Mouse (Mus musculus): ENCODE measurements around the gene Abhd16b.
A peak's percentile ranks its signal among the peaks of the same experiment; 100 is the strongest.

Gene Abhd16b

DNA sequence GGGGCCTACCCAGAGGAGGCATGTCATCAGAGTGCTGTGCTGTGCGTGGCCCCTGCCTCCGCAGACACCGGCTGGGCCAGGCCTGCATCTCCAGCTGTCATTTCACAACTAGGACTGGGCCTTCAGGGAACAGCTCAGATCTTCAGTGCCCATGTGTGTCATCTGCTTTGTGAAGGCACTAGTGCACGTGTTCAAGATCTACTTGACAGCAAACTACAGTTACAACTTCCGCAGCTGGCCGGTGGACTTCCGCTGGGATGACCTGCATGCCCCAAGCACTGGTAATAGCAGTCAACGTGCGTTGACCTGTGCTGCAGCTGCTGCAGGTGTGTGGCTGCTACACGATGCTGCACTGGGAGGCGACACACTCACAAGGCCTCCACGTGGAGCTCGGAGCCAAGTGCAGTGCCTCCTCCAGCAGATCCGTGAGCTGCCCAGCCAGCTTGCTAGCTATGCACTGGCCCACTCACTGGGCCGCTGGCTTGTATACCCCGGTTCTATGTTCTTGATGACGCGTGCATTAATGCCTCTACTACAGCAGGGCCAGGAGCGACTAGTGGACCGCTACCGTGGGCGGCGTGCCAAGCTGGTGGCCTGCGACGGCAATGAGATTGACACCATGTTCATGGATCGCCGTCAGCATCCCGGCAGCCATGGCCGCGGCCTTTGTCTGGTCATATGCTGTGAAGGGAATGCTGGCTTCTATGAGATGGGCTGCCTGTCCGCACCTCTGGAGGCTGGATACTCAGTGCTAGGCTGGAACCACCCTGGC, at the start of gene Abhd16b:
TSS of gene Abhd16b (plus strand) at position 51 of the 772 bp plus-strand sequence.
- DNase-seq, result no peak

DNA sequence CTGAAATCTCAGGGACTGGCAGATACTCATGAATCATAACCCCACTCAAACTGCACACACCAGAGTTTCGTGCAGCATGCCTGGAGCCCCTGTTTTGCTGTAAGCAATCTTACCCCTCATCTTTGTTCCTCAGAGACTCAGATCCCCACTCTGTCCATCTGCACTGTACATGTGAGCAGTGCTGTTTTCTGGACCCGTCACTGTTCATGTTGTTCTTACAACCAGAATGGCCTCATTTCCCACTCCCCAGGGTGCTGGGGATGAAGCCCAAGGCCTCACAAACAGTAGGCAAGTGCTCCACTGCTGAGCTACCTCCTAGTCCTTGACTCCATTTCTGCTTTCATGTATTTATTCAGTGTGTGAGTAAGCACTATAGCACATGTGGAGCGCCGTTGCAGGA, 40.8 kb upstream of the Abhd16b start:
- no peak for DNase-seq

DNA sequence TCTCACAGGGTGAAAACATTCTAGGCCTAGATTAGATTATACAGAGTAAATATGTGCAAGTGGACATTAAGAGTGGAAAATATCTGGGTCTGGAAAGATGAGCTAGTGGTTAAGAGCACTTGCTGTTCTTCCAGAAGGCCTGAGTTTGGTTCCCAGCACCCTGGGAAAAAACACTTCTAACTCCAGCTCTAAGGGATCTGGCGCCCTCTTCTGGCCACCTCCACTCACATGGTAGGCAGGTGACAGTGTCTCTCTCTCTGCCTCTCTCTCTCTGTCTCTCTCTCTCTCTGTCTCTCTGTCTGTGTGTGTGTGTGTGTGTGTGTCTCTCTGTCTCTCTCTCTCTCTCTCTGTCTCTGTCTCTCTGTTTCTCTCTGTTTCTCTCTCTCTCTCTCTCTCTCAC, 39.7 kb upstream of the Abhd16b start:
- DNase-seq, result no peak

DNA sequence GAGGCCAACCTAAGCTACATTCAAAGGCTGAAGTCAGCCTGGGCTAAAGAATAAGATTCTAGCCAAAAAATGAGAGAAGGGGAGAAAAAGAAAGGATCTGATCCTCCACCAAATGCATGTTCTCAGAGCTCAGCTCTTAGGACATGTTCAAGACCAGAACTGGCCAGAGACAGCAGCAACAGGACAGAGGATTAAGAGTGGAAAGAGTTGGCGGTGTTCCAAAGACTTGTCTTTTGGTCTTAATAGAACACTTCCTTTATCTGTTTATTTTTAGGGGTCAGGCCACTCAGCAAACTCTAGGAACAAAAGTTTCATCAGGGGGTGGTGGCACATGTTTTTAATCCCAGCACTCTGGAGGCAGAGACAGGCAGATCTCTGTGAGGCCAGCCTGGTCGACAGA, 37.1 kb upstream of the Abhd16b start:
- DNase-seq, result peak; percentile 69

DNA sequence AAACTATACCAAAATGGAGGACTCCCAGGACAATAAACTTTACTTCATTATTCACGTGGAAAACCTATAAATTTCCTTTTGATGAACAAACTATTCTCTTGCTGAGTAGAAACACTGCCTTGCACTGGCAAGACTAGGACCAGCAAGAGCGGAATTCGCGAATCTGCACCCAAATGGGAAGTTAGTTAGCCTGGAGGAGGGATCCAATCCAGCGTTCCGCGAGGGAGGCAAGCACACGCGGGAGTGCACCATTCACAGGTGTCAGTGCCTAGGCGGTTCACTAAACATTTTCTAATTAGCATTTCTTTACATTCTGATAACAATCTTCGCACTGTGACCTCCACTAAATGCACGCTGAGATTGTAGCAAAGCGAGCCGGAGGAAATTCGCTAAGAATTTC, 35.2 kb upstream of the Abhd16b start:
- peak; percentile 24 for DNase-seq

DNA sequence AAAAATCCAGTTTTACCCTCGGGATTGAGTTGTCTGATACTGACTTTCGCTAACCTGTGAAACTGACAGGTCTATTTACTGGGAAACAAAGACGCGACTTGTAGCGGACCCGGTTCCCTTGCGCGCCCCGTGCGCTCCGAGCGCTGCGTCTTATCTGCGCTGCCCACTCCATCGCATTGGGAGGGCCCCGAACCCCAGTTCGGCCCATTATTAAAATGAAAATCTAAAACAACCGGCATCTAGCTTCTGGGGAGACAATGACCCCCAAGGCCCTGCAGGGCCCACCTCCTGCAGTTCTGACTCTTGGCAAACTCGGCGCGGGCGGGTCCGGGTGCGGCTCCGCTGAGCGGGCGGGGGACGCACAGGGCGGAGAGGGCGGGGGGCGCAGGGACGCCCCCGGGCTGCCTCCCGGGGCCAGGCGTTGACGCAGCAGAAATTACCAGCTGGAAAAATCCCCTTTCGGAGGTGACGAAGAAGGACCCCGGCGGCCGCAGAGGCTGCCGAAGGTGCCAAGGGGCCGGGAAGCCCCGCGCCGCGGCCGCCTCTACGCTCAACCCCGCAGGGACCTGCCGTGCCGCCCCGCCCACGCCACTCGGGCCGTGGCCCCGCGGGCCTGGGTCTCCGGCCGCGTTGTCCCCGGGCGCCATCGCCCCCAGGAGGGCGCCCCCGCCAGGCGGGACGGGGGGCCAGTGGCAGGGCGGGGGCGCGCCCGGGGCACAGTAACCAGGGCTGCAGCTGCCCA, 34.4 kb upstream of the Abhd16b start:
- peak; percentile 44 for DNase-seq

DNA sequence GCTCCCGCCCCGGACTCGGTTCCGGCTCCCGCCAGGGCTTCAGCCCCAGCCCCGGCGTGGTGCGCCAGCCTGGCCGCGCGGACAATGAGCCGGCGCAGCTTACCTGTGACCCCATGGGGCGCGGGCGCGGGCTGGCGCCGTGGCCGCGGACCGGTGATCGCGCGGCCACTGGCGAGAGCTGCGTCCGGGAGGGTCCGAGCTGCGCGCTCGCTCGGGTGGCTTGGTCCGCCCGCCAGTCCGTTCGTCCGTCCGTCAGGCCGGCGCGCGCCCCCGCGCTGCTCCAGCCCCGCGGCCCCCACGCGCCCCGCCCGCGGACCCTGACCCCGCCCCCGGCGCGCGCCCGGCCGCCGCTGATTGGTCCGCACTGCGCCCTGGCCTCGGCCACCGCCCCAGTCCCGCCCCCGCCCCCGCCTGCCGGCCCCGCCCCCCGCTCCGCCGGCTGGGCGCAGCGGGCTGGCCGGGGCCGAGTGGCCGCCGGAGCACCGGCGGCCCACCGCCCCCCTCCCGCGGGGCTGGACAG, 33.8 kb upstream of the Abhd16b start, which contains the start of gene Zbtb46:
TSS of gene Zbtb46 (minus strand) at position 274 of the 520 bp plus-strand sequence.
- DNase-seq, result peak; percentile 87

DNA sequence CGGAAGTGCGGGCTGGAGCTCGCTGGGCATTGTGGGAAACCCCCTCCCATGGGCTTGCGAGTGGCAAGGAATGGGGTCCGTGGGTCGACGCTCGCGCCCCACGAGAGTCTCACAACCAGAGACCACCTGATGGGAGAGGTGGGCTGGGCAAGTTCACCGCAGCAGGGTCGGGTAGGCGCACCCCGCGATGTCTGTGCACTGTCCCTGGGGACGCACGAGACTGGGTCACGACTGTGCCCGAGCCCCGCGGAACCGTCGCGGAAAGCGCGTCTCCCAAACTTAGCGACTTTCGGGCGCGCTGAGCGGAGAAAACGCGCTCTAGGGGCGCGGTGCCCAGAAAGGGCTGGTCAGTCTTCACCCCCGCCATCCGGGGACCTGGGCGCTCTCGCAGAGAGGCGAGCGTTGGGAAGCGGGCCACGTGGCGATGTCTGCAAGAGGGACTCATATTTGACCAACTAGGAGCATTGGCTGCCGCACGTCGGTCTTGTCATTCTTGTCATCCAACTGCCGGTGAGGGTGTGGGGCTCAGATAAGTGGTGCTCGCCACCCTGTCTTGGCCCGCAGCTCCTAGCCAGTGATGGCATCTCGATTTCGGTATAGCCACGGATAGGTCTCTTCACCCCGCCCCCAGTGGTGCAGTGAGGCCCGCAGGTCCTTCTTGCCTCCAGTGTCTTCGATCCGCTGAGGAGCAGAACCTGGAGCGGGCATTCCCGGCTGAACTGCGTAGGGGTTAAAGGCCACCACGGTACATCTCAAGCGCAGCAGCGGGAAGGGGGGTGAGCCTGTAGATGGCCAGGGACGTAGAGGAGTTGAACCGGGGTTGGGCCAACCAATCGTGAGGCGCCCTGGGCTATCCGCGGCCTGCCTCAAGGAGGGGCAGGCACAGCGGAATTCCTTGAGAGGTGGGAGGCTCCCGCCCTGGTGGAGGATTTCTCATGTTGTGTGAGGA, 33.1 kb upstream of the Abhd16b start:
- peak; percentile 77 for DNase-seq

DNA sequence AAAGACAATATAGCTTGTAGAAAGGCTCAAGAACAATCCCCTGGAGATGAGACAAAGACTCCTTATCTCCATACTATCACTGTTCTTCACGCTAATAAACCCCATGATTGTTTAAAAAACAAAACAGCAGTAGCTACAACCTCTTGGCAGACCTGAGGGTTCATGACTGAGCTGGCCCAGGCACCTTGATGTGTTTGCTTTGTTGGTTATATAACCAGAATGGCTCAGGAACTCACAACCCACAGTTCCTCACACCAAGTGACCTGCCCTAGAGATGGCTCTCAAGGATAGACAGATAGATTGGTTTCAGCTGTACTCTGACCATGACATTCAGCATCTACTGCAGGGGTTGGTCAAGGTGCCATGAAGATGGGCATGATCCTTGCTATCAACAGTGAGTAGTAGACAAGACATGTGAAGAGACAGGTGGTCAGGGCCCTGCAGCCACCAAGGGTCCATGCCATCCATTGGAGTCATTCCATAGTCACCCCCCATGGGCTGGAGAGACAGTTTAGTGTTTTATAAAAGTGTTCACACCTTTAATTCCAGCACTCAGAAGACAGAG, 31.4 kb upstream of the Abhd16b start:
- no peak for DNase-seq

DNA sequence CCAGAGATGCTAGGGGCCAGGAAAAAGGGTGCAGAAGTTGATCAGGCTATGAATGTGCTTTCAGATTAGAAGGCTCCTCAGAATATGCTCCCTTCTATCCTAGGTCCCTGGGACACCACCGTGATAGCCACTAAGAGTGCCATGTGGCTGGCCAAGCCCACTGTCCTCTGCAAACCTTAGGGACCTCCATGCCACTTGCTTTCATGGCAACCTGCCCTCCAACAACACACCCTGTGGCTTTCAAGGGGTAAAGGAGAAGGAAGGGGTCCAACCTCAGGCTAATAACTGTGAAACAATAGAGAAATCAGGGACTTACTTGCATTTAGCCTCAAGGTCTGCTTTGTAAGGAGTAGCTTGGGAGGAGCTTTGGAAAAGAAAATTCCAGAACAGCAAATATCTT, 30.4 kb upstream of the Abhd16b start:
- no peak for DNase-seq

DNA sequence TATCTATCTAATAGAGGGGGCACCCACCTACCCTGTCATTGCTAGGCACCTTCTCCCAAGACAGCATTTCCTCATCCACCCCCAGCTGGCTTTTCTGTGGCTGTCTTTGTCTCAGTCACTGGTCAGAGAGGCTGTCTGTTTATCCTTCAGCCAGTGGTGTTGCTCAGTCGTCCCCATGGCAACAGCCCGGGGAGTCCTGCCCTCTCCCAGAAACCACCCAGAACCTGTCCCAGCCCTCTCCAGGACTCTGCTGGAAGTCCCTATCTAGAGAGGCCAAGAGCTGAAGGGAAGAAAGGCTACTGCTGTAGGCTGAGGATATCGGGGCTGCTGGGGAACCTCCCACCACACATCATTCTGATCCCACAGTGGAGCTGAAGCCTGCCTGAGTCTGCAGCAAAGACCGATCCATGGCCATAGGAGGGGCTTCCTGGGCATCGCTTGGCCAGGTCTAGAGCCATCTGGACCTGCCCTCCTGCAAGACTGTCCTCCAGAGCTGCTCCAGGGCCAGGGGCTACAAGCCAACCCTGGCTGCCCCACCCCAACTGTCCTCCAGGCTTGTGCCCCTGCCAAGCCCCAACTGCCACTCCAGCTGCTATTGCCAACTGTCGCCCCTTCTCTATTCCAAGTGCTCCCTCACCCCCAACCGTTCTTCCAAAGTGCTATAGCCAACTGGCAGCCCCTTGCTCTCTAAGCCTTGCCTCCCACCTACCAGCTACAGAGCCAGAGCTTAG, 29.8 kb upstream of the Abhd16b start:
- DNase-seq, result peak; percentile 83

DNA sequence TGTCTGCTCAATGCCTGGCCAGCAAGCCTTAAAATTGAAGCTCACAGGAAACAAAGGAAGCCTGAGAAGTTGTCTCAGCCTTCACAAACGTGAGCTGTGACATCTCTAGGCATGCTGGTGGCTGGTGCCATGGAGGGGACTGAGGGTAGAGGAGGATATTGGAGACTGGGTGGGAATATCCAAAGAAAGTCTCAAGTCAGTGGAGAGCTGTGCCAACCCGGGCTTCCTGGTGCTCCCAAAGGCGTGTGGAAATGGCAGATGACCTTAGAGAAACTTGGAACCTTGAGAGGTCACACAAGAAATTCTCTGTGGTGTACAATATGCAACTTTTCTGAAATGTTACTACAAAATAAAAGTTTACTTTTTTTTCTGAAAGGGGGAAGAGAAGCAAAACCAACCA, 27.6 kb upstream of the Abhd16b start:
- DNase-seq, result no peak

DNA sequence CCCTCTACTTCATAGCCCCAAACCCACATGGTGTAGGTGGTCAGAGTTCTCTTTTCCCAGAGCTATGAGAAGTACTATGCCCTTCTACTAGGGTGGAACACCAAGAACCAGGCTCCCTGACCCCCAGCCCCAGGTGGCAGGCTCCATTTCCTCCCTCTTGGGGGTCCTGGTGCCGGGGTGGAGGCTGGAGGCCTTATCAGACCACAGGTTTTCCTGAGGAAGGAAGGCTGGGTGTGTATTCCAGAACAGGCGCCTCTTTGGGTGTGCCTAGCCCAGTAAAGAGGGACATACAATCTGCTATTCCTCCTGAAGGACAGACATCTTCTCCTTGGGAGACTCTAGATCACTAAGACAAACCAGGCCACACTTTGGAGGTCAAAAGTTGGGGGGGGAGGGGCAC, 22.7 kb upstream of the Abhd16b start:
- DNase-seq, result peak; percentile 56

DNA sequence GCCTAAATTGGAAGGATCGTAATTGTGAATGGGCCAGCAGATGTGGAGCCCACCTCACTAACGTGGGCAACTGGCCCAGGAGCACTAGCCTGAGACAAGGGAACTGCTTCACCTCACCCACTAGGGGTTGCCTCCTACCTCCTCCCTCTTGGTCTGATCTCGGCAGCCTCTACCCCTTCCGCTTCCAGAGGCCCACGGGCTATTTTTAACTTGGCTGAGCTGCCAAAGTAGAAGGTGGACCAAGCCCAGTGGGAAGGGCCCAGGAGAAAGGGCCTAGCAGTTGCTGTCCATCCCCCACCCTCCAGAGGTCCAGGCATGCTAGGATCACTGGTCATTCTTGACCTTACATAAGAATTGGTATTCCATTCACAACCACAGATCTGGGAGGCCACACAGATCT, 21.8 kb upstream of the Abhd16b start:
- DNase-seq, result peak; percentile 77

DNA sequence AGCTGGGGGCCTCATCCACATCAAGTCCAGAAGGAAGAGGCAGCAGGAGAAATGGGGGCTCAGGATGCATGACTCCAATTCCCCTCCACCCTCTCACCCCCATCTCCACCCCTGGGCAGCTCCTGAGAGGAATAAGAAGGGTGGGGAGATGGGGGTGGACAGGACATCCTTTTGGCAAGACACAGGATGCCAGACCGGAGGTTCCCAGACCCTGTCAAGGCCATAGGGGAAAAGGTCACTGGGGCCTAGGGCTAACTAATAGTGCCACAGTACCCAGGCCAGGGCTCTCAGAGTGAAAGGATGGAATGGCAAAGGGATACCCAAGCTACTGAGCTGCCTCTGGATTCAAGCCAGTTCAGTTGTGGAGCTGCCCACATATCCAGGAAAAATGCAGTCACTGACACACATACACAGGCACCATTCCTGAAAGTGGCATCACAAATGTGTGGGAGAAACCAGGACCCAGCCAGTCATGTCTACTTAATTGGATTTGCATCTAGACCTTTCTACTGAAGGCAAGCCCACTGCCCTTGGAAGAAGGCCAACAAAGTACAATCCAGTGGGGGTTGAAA, 20.7 kb upstream of the Abhd16b start:
- peak; percentile 50 for DNase-seq

DNA sequence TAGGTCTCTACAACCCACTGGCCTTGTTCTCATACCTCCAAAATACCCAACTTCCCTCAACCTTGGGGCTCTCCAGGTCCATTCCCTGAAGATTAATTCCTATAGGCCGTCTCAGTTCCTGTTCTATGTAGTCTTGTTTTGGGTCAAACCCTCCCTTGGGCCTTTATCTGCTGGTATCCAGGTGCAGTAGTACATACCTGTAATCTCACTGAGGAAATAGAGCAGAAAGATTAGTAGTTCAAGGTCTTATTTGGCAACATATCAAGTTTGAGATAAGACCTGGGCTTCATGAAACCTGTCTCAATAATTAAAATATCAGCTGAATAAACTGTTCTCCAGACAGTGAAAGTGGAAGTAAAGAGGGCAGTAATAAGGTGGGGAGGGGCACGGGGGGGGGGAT, 9.9 kb upstream of the Abhd16b start:
- DNase-seq, result no peak

DNA sequence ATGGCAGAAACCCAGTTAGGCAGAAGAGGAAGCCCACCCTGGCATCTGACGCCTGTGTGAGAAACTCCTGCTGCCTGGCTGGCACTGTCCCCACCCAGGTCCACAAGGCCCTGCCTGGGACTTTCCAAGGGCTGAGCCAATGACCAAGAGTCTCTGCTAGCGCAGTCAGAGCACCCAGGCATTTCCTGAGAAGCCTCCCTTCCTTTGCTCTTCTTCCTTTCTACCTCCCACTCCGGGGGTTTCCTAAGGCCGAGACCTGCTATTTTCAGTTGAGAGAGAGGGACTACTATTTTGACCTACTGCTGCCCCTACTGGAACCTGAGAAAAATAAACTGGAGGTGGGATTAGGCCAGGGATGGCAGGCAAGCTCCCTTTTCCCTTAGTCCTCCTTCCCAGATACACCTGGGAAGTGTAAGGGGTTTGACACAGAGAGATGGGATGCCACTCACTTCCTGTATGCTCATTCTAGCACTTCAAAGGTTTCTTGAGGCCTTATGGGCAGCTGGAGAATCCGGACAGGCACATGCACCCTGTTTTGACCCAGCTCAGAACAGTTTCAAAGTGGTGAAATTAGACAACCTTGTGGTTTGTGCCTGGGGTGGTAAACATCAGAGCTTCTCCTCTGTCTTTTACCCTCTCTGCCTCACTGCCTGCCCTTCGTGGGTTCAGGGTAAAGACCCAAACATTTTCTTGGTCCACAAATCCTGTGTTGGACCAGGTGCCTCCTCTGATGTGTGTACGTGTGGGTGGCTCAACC, 9.3 kb upstream of the Abhd16b start:
- peak; percentile 74 for DNase-seq

DNA sequence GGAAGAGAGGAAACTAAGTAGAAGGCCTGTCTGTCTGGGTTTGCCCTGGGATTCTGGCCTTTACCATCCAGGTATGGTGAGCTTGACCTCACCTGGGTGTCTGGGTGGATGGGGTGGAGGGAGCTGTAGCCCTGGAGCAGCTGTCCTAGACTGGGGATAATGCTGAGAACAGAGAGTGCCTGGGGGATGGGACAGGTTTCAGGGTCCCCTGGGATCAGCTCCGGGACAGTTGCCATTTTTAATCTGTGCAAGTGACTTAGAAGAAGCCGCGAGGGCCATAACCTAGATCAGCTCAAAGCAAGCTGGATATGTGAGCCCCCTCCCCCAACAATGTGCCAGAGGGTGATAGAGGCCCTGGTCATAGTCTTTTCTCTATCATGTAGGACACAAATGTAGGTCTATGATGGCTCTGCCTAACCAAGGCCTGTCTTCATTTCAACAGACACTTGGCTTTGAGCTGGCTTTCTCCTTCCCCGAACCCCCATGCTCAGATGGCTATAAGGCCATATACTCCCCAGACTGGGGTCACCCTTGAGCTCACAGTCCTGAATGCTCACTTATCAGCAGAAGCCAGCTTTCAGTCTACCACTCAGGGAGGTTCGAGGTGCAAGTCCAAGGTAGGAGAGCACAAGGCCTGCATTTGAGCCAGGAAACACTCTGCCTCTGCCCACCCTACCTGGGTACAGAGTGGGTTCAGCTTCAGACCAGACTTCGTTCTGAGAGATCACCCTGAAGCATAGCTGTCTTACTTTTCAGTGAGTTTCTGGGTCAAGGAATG, 8.4 kb upstream of the Abhd16b start:
- DNase-seq, result no peak

DNA sequence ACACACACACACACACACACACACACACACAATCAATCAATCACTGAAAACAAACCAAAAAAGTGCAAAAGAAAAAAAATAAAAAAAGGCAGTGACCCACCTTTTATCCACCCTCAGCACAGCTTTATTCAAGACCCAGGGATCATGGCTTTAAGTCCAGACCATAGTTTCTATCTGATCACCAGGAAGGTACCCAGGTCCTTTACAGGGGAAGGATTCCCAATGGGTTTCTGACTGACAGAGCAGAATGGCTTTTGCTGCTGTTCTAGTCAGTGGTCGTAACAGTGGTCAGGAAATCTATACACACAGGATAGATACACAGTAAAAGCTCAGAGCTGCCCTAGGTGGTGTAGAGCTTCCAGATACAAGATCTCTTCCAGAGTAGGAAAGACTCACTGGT, 7.3 kb upstream of the Abhd16b start:
- DNase-seq, result no peak
